Mouse (Mus musculus) lung, postnatal 10 days (tissue): ENCODE results near the gene Cdipt.
A peak's percentile ranks its signal among the peaks of the same experiment; 100 is the strongest.

Source experiments
- DNase-seq: peaks from one replicate; pipeline ENCODE4 v3.0.0; 2021

The Cdipt gene

DNA sequence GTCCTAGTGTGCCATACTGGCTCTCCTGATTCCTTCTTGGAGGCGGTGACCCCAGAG lies at the start of gene Cdipt:
Gene Cdipt, plus strand, starts transcription at position 22 of the 57 bp plus-strand sequence.
- DNase-seq, result no peak

DNA sequence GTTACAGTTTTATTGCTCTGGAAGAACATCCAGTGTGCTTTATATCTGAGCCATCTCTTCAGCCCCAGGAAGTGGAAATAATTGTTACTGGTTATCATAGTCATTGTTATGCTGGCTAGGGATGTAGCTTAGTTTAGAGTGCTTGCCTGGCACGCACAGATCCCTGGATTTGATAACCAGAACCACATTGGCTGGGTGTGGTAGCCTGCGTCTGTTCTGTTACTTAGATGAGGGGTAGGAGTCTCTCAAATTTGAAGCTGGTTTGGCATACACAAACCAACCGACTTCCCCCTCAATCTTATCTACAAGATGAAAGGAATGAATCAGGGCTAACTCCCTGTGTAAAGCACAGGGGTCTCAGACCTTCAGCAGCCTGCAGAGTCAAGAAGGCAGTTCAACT lies 49.4 kb upstream of the Cdipt start:
- DNase-seq, result no peak

DNA sequence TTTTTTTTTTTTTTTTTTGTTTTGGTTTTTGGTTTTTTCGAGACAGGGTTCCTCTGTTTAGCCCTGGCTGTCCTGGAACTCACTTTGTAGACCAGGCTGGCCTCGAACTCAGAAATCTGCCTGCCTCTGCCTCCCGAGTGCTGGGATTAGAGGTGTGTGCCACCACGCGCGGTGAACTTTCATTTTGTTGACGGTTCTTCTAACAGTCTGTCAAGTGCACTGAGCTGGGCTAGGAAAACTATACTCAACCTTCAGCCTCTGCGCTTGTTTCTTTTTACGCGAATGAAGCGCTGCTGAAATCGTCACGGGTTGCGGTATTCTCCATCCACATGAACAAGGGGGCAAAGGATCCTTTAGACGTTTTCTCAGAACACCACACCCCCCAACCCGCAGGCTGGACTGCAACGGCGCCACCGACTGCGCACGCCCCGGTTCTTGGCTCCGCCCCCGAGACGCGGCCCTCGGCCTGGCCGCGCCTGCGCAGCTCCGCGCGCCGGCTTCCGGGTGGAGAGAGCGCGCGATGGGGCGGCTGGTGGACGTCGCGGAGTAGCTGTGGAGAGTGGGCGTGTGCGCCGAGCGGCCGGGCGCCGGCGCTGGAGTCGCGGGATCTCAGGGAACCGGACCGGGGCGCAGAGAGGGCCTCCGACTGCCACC lies 47.2 kb upstream of the Cdipt start, which contains the start of gene Kctd13:
Gene Kctd13, plus strand, starts transcription at position 496 of the 654 bp plus-strand sequence.
- peak; percentile 96 for DNase-seq

DNA sequence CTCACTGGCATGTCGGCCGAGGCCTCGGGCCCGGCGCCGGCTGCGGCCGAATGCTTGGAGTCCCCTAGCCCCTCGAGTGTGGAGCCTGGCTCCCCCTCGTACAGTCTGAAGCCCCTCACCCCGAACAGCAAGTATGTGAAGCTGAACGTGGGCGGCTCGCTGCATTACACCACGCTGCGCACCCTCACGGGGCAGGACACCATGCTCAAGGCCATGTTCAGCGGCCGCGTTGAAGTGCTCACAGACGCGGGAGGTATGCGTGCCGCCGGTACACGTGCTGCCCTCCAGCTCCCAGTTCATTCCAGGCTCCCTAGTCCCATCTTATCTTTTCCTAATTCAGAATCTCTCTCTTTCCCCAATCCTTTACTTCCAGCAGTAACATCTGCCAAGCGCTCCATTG lies 46.7 kb upstream of the Cdipt start:
- DNase-seq, result no peak

DNA sequence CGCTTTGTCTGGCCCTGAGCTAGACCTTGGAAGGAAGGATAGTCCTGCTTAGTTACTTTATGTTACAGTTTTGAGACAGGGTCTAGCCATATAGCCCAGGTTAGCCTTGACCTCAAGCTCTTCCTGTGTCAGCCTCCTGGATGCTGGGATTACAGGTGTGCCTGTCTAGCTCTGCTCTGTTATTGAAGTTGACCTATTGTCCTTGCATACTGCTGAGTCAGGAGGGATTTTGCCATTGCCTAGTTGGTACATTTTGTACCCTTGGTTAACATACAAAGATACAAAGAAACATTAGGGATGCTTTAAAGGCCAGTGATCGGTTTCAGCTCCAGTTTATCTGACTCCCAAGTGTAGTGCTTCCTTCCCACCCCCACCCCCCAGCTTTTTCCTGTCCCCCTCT lies 43.1 kb upstream of the Cdipt start:
- no peak for DNase-seq

DNA sequence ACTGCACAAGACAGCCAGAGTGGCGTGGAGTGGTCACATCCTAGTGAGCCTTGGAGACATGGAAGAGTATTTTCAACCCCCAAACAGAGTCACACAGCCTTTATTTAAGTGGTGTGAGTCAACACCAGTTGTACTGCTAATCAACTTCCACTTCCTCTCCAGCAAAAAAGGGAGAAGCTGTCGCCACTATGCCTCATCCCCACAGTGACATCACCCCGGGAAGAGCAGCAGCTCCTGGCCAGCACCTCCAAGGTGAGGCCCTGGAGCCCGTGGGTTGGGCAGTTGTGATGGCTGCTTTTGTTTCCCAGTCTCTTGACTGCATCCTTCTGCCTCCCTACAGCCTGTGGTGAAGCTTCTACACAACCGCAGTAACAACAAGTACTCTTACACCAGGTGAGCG lies 34.5 kb upstream of the Cdipt start:
- no peak for DNase-seq

DNA sequence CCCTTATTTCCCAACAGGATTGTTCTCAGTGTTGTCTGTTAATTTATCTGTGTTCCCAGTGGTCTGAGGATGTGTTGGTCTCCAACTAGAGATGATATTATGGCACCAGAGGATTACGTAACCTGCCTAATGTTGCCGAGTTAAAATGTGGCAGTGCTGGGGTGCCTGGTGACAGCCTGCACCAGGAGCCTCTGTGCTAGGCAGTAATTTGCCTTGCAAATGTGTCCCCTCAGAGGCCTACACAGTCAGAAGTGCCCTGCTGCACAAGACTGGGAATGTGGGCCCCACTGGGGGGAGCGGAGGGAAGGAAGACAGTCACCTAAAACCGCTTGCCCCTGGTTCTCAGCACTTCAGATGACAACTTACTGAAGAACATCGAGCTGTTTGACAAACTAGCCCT lies 33.9 kb upstream of the Cdipt start:
- DNase-seq, result no peak

DNA sequence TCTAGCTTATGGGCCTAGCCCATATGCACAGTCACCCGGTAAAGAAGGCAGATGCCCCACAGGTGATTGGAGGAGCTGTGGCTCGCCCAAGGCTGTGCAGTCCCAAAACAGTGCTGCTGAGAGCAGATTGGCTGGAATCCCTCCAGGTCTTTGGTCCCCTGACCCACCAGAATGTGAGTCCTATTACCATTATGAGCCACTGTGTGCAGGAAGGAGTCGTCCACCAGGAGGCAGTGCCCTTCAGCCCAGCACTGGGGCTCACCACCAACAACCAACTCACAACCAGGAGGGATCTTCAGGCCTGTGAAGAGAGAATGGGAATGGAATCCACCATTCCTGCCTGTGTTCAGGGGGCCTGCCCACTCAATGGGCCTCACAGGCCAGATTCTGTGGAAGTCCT lies 29.2 kb upstream of the Cdipt start:
- peak; percentile 65 for DNase-seq

DNA sequence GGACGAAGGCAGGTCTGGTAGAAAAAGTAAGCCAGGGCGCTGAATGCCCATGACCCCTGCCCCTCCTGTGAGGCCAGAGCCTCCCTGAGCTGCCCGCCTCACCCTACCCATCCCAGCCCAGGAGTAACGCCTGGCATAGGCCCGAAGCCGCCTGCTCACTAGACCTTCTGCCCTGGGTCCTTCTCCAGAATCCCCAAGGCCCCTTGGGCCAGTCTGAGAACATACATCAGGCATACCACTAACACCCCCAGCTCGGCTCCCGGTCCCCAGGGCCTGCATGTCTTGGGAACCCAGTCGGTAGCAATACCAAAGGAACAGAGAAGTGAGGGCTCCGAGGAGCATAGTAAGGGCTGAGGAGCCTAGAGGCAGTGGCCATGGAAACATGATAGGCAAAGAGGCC lies 27.1 kb upstream of the Cdipt start:
- DNase-seq, result no peak

DNA sequence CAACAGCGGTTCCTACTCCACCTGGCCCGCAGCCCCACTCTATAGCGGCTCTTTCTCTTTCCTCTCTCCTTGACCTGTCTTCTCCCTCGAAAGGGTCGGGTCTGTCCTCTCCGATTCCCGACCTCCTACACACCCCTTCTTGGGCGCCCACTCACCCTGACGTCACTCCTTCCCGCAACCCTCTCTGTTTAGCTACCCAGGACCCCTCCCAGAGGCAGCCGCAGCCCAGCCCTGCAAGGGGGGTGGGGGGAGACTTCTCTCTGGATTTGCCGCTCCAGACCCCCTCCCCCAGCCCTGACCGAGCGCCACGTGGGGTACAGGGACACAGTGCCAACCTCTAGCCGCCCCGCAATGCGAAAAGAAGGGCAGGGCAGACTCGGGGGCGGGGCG lies 26.3 kb upstream of the Cdipt start, which contains the start of gene Asphd1:
Gene Asphd1, minus strand, starts transcription at position 180 of the 390 bp plus-strand sequence.
- no peak for DNase-seq

DNA sequence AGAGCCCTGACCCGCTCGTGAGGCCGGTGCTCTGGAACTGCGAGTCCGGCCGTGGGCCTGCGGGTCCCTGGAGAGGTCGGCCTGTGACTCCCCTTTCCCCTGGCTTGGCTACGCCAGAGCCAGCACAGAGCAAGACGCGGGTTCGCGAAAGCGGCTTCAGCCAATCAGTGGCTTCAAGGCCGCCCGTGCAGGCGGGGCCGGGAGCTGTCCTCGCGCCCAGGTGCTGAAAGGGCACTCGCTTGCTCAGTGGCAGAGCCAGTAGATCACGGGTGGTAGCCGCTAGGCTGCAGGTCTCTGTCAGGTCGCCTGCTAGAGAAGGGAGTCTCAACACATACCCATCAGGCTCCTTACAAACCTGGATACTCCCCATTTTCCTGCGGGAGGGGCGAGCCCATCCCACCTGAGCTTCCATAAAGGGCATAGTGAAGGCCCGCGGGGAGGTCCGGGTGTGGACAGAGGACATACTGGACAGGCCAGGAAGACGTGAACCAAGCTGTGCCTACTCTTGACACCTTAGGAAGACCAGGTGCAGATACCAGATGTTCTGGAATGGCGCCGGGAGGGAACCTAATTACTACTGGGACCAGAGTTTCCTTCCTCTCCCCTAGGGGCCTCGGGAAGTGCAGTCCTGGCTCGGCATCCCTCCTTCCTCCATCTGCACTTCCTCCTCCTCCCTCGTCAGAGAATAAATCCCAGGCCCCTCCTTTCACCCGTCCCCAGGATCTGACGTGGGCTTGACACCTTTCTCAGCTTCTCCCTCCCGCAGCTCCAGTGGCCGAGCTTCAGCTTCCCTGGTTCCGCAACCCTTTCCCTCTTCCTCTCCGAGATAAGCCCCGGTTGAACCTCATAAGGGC lies 25.7 kb upstream of the Cdipt start, which contains the start of gene Sez6l2:
Gene Sez6l2, plus strand, starts transcription at position 771 of the 854 bp plus-strand sequence.
- DNase-seq, result peak; percentile 93

DNA sequence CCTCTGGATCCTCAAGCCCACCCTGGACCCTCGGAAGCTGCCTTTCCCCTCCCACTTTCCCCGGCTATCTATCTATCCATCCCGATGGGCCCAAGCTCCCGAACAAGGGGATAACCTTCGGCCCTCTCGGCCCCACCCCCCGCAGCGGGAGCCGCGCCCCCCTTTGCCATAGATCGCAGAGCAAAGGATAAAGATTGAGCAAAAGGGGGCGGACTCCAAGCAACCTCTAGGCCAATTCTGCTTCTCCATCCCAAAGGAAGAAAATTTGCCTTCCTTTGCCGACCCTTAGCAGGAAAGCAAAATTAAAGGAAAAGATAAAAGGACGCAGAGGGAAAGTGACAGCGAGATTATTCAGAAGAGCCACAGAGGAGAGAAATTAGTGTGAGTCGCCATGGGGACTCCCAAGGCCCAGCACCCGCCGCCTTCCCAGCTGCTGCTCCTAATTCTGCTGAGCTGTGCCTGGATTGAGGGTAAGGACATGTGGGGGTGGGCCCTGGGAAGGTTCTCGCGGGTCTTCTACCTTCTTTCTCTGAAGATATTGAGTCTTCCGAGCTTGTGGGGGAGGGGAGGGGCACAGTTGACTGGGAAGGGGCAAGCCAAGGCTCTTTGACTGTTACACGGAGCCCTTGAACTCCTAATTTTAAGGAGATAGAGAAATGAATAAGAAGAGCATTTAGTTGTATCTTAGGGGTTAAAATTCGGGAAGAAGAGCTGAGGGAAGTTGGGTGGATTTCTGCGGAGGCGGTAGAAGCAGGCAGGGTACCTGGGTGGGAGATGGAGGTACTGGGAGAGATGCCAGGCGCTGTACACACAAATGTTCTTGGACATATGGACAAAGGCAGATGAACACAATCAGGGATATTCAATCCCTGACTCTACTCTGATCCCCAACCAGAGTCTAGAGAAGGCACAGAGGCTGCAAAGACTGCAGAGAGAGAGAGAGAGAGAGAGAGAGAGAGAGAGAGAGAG lies 24.8 kb upstream of the Cdipt start:
- DNase-seq, result no peak

DNA sequence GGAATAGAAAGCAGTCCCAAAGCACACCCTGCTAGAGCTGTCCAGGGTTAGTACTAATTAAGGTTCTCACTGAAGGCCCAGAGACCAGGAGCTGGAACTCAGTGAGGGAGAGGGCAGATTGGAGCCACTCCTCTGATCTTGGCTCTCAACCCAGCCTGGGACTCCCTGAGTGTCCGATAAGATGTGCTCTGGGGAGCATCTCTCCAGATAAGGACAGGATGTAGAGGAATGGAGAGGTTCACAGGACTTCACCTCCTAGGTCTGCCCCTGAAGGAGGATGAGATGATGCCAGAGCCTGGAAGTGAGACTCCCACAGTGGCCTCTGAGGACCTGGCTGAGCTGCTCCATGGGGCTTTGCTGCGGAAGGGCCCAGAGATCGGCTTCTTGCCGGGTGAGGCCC lies 24.0 kb upstream of the Cdipt start:
- DNase-seq, result no peak

DNA sequence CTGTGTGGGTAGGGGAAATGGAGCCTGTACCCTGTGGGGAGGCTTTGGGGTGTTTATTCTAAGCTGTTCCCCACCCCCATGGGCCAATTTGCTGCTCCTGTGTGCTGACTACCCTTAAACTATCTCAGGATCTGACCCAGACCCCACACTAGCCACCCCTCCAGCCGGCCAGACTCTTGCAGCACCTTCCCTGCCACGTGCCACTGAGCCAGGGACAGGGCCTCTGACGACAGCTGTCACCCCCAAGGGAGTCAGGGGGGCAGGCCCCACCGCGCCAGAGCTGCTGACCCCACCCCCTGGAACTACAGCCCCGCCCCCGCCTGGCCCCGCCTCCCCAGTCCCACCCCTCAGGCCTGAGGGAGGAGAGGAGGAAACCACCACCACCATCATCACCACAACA lies 23.1 kb upstream of the Cdipt start:
- DNase-seq, result no peak

DNA sequence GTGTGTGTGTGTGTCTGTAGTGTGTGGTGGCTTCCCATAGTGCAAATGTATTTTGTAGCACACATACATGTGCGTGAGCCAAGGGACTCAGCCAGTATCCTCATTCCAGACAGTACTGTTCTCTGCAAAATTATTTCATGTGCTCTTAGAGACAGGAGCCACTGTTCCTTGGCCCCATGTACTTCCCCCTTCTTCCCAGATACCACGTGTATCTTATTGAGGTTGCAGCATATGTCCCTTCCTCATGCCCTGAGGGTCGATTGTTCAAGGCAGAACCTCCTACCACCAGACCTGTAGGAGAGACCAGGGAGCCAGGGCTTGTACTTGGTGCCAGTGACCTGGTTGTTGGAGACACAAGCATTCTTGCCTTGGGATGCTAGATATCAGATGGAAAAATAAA lies 20.6 kb upstream of the Cdipt start:
- DNase-seq, result no peak

DNA sequence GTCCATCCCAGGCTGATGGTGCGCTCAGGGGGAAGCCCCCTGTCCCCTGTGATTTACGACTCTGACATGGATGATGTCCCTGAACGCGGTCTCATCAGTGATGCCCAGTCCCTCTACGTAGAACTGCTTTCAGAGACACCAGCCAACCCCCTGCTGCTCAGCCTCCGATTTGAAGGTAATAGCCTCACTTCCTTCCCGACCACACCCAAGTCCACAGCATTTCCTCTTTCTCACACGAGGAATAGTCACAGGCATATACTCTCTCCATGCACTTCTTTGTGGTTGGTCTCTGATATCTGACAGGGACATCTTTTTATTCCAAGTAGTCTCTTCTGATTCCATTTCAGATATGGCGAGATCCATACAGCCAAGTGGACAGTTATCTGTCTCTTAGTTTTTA lies 15.9 kb upstream of the Cdipt start:
- no peak for DNase-seq

DNA sequence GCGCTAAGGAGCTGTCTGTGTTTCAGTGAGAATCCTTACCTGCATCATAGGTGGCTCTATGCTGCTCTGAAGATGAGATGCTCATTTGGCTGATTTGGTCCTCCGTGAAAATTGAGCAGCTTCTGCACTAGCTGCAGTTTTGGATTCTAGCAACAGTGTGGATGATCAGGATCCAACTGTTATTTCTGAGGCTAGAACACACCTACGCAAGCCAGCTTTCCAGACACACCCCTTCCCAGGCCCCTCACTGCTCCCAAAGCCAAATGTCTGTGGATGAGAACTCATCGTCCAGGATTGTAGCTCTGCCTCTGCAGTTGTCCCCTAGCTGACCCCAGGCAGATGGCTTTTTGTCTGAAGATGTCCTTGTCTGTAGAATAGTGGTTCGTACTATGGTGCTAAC lies 14.6 kb upstream of the Cdipt start:
- no peak for DNase-seq

DNA sequence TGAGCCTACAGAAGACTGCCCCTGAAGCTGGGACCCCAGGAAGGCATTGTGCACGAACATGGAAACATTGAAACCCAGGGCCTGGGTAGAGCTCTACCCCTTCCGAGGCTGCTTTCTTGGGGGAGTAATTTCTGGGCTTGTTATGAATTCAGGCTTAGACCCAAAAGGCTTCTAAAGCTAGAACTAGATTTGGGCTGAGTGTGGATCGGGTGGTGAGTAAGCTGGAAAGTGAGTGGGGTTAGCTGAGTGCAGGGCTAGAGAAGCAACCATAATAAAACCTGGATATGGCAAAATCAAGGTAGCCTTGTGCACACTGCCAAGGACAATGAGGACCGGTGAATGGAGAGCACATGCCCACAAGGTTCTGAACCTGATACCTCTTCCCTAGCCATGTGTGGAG lies 13.7 kb upstream of the Cdipt start:
- DNase-seq, result no peak

DNA sequence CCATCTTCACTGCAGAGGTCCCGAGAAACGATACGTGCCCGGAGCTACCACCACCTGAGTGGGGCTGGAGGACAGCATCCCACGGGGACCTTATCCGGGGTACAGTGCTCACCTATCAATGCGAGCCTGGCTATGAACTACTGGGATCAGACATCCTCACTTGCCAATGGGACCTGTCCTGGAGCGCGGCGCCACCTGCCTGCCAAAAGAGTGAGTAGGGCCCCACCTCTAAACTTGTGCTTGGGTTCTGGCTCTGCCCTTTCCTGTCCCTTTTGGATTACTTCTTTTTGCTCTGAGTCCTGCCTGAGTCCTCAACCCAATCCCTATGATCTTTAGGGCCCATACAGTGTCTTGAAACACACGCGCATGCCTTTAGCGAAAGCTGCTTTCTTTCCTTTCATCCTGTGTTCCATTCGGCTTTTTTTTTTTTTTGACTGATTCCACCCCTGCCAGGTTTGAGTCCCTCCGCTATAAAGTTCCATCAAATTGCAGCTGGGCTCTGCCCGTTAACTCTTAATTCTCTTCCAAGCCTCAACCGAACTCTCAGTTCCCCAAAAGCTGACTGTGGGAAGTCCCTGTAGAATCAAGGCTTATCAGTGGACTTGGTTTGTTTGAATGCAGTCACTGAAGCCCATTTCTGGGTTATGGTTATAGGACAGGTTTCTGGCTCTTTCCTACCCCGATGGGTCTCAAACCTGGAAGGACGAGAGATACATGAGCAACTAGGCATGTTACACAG lies 12.0 kb upstream of the Cdipt start:
- DNase-seq, result peak; percentile 55

DNA sequence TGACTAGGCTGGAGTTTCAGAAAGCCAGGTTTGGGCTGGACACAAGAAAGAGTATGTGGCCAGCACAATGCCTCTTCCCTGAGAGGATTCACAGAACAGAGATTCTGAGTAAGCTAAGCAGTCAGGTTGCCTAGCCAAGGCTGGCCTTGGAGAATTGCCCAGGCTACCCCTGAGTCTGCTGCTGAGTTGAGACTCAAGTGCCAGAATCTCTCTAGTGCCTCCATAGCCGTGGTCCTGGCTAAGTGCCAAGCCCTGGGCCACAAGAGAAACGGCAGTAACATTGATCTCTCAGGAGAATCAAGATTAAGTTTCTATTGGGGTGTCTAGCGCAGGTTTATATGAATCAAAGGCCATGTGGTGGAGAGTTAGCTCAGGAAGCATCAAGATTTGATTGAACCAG lies 10.1 kb upstream of the Cdipt start:
- no peak for DNase-seq

DNA sequence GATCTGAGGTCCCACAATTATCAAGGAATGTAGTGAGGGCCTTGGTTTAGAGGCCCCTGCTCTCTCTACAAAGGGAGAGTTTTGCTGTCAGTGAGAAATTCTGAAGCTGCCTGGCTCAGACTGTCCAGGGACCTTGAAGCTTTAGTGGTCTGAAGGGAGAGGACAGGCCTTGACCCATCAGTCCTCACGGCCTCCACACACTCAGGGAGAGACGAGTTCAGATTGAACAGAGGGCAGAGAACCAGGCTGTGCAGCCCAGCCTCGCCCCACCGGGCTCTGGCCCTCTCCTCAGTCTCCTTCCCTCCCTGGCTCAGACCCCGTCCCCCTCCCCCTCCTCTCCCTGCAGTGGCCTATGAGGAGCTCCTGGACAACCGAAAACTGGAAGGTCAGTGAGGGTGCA lies 8.4 kb upstream of the Cdipt start:
- DNase-seq, result no peak

DNA sequence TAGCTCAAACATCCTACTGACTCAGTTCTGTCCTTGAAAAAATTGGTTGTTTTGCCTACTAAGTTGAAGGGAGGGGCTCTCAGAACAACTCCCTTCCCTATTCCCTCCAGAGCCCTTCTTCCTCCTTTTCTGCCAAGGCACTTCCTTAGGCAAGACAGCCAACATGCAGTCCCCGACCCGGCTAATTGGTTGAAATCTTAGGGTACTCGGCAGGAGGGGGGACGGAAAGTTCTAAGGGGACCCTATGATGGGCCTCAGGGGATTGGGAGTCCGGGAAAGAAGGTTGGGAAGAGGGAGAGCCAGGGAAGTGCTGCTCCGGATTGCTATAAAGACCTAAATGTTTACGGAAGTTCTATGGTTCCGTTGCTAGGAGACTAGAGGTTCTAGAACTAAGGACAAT lies 221 bp upstream of the Cdipt start:
- peak; percentile 19 for DNase-seq
